Mouse (Mus musculus) stomach, postnatal 0 days (tissue): ENCODE measurements at regions not wholly inside any gene's neighbourhood (a gene's known extent, or its start where the extent isn't known, plus 50 kb on each side); places are given as distances from the start of the nearest gene placed in this dataset.
A peak's percentile ranks its signal among the peaks of the same experiment; 100 is the strongest.

ENCODE experiments used
- ATAC-seq: fragments of 200-750 bp; cut with Nextera tagmentation; 2 replicates; pipeline ENCODE4 v1.8.0; 2017; ENCODE audit not compliant: low FRiP score, low TSS enrichment
- DNase-seq: peaks from one replicate; pipeline ENCODE4 v3.0.0-alpha.2; 2016; ENCODE audit warnings: low spot score
- H3K27ac ChIP-seq: fragments of 300-500 bp; sonication (generic); replicated peaks from 2 replicates; pipeline ENCODE4 v1.5.1; 2014; ENCODE audit warnings: mild to moderate bottlenecking, control low read depth
- H3K27me3 ChIP-seq: fragments of 300-500 bp; sonication (generic); 2 replicates; pipeline ENCODE4 v1.6.1; 2014; ENCODE audit warnings: low read length; ENCODE audit not compliant: control insufficient read depth, insufficient read depth
- H3K36me3 ChIP-seq: fragments of 300-500 bp; sonication (generic); 2 replicates; pipeline ENCODE4 v1.6.1; 2014; ENCODE audit warnings: low read length, mixed read lengths; ENCODE audit not compliant: control insufficient read depth, insufficient read depth
- H3K4me1 ChIP-seq: fragments of 300-500 bp; sonication (generic); replicated peaks from 2 replicates; pipeline ENCODE4 v1.6.1; 2014; ENCODE audit warnings: antibody characterized with exemption; ENCODE audit not compliant: control insufficient read depth, insufficient read depth
- H3K4me2 ChIP-seq: fragments of 300-500 bp; sonication (generic); replicated peaks from 2 replicates; pipeline ENCODE4 v1.6.1; 2014; ENCODE audit warnings: low read depth, mild to moderate bottlenecking, control low read depth, moderate library complexity
- H3K4me3 ChIP-seq: fragments of 300-500 bp; sonication (generic); 2 replicates; pipeline ENCODE4 v1.5.1; 2014; ENCODE audit warnings: low read depth, low read length, control low read depth
- H3K9ac ChIP-seq: fragments of 300-500 bp; sonication (generic); 2 replicates; pipeline ENCODE4 v1.6.1; 2014; ENCODE audit warnings: mild to moderate bottlenecking, low read length, control low read depth, mixed read lengths
- H3K9me3 ChIP-seq: fragments of 300-500 bp; sonication (generic); 2 replicates; pipeline ENCODE4 v1.6.1; 2016; ENCODE audit warnings: low read length; ENCODE audit not compliant: control insufficient read depth
- CTCF ChIP-seq: IDR thresholded peaks from 2 replicates; pipeline ENCODE4 v1.5.1; 2016; ENCODE audit warnings: antibody characterized with exemption, low read depth, mild to moderate bottlenecking, moderate library complexity
- EP300 ChIP-seq: optimal IDR thresholded peaks from 2 replicates; pipeline ENCODE3; 2016; ENCODE audit warnings: antibody characterized with exemption
- WGBS: fragments of 180-500 bp; shearing (Covaris S2); extraction: QIAGEN DNeasy Blood & Tissue Kit; methylation state at CpG from one replicate; pipeline ENCODE4 v1.1.7; 2014; 5-methylcytosine and 5-hydroxymethylcytosine counted together

GRCm38 (mm10) chr1:137332108-137332769 lies 372.0 kb upstream of the Nr5a2 start:
- Histone ChIP-seq H3K36me3 (no peaks in the 10 kb centered on the region), H3K27ac (no peak overlapping the region), H3K4me3 (no peak overlapping the region), H3K27me3 (no peaks in the 10 kb centered on the region), H3K4me1 (no peaks in the 10 kb centered on the region), H3K4me2 (no peak overlapping the region), H3K9ac (no peak overlapping the region), H3K9me3 (no peaks in the 10 kb centered on the region)
- TF ChIP-seq EP300 (no peak), CTCF (peak; percentile 67)
- WGBS = 36% methylated on average over 8 of the region's 8 CpGs
- no peak for ATAC-seq
- no peak for DNase-seq

GRCm38 (mm10) chr1:137331746-137332107 lies 371.5 kb upstream of the Nr5a2 start:
- no peak for ATAC-seq
- Histone ChIP-seq H3K9me3 (no peaks in the 10 kb centered on the region), H3K36me3 (no peaks in the 10 kb centered on the region), H3K27me3 (no peaks in the 10 kb centered on the region), H3K9ac (no peak overlapping the region), H3K27ac (no peak overlapping the region), H3K4me1 (no peaks in the 10 kb centered on the region), H3K4me3 (no peak overlapping the region), H3K4me2 (no peak overlapping the region)
- TF ChIP-seq CTCF (no peak), EP300 (no peak)
- WGBS = 47% methylated on average over 5 of the region's 5 CpGs
- DNase-seq = no peak

GRCm38 (mm10) chr1:137330634-137331033 lies 370.4 kb upstream of the Nr5a2 start:
- no peak overlapping the region for H3K9ac ChIP-seq
- H3K4me3 ChIP-seq = no peak overlapping the region
- 43% methylated on average over 3 of the region's 3 CpGs for WGBS
- no peaks in the 10 kb centered on the region for H3K36me3 ChIP-seq
- no peaks in the 10 kb centered on the region for H3K9me3 ChIP-seq
- H3K4me2 ChIP-seq = no peak overlapping the region
- ATAC-seq (no peak), DNase-seq (peak; percentile 24)
- no peak overlapping the region for H3K27ac ChIP-seq
- no peaks in the 10 kb centered on the region for H3K27me3 ChIP-seq
- H3K4me1 ChIP-seq = no peaks in the 10 kb centered on the region
- TF ChIP-seq EP300 = no peak
- peak; percentile 80 for TF ChIP-seq CTCF

GRCm38 (mm10) chr1:137323884-137324594 lies 363.8 kb upstream of the Nr5a2 start:
- ATAC-seq = no peak
- H3K4me2 ChIP-seq = no peak overlapping the region; the same call in 1 of the 2 replicates
- TF ChIP-seq EP300 (no peak), CTCF (peak; percentile 69)
- H3K4me3 ChIP-seq = no peak overlapping the region
- no peaks in the 10 kb centered on the region for H3K36me3 ChIP-seq
- 27% methylated on average over 8 of the region's 8 CpGs for WGBS
- H3K4me1 ChIP-seq = no peaks in the 10 kb centered on the region
- peak; percentile 30 for DNase-seq
- H3K9ac ChIP-seq = no peak overlapping the region
- no peaks in the 10 kb centered on the region for H3K27me3 ChIP-seq
- no peaks in the 10 kb centered on the region for H3K9me3 ChIP-seq
- H3K27ac ChIP-seq = no peak overlapping the region

GRCm38 (mm10) chr1:137323035-137323680 lies 362.9 kb upstream of the Nr5a2 start:
- H3K9ac ChIP-seq = no peak overlapping the region
- 56% methylated on average over 2 of the region's 2 CpGs for WGBS
- H3K9me3 ChIP-seq = no peaks in the 10 kb centered on the region
- TF ChIP-seq EP300 (no peak), CTCF (no peak)
- H3K27me3 ChIP-seq = no peaks in the 10 kb centered on the region
- no peaks in the 10 kb centered on the region for H3K36me3 ChIP-seq
- H3K27ac ChIP-seq = no peak overlapping the region
- H3K4me1 ChIP-seq = no peaks in the 10 kb centered on the region
- no peak overlapping the region for H3K4me2 ChIP-seq
- H3K4me3 ChIP-seq = no peak overlapping the region
- ATAC-seq (no peak; the same call in 1 of the 2 replicates), DNase-seq (peak; percentile 46)
